Mouse (Mus musculus): ENCODE results near the gene Mif4gd.

GRCm38 (mm10) chr11:115603128-115603475 is 9.7 kb downstream of the Mif4gd start:
- TF ChIP-seq CTCF (conservative IDR thresholded peaks at IDR 0.05; ENCODE audit: insufficient read depth, insufficient read length, low read depth, low read length) (no peak), POLR2A (IDR thresholded peaks at IDR 0.05; ENCODE audit: low read depth, low read length) (no peak)
